Mouse (Mus musculus): ENCODE measurements around the gene Nat8l.
"Not testable (repeated sequence)": the region's sequence is repeated elsewhere in the genome, so short reads cannot be mapped to it uniquely, and the experiment has no call there.

Gene Nat8l

DNA sequence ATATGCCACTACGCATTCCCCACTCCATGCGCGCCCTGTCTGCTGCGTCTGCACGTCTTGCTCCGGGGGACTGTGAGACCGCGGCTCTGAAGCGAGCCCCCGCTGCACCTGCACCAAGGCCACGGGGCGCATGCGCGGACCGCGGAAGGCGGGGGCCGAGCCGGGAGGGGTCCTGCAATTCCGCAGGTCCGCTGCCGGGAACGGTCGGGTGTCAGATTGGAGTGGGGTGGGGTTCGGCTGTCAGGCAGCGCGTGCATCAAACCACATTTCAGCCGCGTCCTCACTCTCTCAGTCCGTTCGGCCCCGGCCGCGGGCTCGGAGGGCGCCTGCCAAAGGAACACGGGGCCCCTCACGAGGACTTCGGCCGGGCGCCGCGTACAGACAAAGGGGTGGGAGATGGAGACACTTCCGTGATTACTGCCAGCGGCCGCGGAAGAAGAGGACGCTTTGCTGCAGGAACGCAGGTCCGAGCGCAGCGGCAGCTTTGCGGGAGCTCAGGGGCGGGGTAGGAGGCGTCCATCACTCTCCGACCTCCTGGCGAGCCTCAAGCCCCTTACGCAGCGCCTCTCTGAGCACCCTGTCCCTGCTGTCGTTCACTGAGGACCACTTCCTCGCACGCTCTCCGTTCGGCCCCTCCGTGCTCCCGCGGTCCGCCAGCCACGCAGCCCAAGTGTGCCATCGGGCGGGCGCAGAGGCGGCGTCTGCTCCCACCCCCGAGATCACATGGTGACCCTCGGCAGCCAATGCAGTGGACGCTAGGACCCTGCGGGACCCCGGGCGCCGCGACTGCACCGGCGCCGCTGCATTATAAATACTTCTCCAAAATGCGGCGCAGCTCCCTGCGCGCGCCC lies at the start of gene Nat8l:
Nat8l (plus strand) TSS at position 142 of the 851 bp plus-strand sequence.
- DNase-seq (ENCODE audit: low read depth, low spot score) = peak; percentile 64

DNA sequence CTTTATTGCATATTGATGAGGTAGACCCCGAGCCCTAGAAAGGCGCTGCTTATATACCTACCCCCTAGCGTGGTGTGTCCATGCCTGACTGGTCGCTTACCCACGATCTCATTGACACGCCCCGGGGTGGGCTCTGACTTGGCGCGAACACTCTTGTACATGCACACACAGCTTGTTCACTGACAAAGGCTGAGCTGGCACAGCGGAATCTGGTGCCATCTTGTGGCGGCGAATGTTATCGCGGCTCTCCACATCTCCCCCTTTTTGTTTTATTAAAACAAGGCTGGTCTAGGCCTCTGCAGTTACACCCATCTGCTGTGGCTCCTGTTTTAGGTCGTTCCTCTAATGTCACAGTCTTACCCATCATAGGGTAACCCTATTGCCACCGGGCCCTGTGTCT lies 48.7 kb upstream of the Nat8l start:
- DNase-seq (ENCODE audit: low read depth, low spot score) = not testable (repeated sequence)

DNA sequence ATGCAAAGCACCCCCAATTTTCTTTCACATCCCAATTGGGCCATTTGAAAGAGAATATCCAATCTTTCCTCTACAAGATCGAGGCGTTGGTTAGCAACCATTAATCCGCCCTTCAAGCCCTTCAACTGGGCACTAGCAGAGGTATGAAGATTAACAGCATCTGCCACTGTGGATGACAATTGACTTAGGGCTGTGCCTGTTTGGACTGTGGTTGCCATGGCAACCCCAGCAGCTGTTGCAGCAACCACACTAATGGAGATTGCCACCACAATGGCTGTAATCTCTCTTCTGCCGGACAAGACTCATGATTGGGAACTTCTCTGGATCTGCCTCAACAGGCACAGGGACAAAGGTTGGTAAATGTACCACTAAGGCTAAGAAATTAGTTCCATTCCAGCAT lies 47.5 kb upstream of the Nat8l start:
- DNase-seq (ENCODE audit: low read depth, low spot score) = peak; percentile 30

DNA sequence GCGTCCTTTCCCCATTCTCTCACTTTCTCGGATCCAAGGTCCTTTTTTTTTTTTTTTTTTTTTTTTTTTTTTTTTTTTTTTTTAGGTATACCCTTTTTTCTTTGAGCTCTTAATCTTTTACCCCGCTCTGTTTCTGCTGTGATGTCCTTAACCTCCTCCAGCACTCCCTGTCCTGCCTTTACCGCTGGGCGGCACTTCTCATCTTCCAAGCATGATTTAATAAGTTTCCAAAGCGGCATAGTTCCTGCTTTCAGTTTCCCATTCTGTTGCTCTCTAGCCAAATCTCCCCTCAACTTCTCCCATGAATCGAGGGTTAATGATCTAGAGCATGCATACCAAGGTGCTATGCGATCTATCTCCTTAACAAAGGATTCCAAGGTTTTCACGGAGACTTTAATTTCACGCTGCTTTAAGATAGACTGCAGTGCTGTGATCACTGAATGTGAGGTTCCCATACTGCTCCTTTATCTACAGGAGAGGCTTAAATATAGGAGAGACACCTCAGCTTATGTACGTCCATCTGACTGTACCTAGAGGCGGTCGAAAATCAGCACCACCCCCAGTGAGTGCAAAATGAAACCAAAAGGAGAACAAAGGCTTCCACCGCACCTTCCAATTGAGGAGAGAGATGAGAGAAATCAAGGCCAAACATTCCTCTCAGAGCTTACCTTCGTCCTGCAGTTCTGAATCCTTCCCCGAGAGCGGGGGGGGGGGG lies 42.2 kb upstream of the Nat8l start:
- DNase-seq (ENCODE audit: low read depth, low spot score) = no peak

DNA sequence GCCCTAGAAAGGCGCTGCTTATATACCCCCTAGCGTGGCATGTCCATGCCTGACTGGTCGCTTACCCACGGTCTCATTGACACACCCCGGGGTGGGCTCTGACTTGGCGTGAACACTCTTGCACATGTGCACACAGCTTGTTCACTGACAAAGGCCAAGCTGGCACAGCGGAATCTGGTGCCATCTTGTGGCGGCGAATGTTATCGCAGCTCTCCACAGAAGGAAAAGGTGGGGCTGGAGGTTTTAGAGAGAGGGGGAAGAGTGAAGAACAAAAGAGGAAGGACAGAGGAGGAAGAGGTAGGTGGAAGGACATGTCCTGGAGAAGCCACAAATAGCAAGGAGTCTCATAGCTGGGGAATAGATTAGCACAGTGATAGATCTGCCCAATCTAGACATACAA lies 41.4 kb upstream of the Nat8l start:
- no peak for DNase-seq (ENCODE audit: low read depth, low spot score)

DNA sequence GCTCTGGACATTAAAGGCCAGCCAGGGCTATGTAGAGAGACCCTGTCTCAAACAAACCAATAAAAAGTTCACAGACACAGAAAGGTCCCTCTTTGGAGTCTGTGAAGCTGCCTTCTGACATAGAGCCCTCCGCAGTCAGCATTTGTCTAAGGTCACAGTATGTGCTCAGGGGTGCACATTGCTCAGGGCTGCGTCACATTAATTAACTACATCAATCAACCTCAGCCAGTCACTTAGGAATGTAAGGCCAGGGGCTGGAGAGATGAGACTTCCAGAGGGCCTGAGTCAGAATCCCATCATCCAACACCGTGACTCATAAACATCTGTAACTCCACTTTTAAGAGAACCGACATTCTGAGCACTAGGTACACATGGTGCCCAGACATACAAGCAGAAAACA lies 39.9 kb upstream of the Nat8l start:
- no peak for DNase-seq (ENCODE audit: low read depth, low spot score)

DNA sequence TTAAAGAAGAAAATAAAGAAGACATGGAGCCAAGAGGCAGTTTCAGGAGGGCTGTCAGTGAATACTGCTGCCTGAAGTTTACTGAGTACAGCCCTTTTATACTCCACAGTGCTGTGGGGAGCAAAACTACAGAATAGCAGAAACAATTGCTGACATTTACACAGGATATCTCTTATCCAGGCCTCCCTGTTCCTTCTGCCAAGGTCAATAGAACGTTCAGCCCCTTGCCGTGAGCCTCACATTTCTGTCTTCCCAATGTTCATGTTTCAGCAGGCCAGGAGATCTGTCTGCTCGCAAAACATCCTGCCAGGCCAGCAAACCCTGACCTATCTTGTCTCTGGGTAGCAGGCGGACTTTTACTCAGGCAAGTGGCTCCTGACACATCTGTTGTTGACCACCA lies 36.4 kb upstream of the Nat8l start:
- no peak for DNase-seq (ENCODE audit: low read depth, low spot score)

DNA sequence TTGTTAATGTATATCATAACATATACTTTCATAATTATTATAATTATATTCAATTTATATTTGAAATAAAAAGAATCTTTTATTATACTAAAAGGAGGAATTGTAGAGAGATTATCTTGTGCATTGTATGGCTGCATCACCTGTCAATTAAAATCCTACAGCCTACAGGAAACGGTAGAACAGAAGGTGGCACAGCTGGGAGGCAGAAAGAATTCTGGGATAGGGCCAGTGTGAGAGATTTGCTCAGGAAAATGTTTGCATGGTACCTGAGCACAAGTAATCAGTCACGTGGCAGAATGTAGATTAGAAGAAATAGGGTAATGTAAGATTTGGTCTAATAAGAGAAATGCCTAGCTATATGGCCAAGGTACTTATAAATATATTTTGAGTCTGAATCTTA lies 21.0 kb upstream of the Nat8l start:
- DNase-seq (ENCODE audit: low read depth, low spot score) = no peak

DNA sequence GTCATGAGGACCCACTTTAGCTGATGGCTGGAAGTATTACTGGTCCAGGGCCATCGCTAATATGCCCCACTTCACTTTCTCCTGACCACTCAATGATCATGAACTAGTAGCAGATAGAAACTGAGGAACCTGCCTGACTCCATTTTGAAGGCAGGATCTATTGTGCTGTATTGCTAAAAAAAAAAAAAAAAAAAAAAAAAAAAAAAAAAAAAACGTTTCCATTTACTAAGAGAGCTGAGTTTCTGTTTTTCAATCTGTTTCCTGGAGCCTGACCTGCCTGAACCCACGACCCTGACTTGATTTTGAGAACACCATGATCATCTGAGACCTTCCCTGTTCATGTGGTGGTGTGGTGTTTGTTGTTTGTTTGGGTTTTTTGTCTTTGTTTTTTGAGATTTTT lies 19.5 kb upstream of the Nat8l start:
- DNase-seq (ENCODE audit: low read depth, low spot score) = no peak

DNA sequence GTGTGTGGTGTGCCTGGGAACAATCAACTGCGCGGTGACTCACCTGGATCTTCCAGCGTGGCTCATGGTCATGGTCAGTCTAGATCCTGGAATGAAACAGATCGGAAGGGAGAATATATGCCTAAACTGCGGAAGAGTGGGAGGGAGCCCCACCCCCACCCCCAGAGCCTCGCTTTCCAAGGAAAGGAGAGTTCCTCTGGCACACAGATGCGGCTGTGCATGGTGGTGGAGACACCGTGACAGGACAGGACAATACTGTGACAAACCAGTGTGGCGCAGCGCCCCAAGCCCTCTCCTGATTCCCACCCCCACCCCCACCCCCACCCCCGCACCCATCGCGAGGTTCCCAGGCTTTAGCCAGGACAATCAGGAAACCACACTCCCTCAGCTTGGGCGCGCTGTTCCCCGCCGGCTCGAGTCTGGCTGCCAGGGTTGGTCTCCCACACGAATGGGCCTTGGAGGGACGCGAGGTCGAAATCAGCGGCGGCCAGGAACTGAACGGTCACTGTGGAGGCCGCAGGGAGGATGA lies 13.0 kb upstream of the Nat8l start:
- DNase-seq (ENCODE audit: low read depth, low spot score) = no peak

DNA sequence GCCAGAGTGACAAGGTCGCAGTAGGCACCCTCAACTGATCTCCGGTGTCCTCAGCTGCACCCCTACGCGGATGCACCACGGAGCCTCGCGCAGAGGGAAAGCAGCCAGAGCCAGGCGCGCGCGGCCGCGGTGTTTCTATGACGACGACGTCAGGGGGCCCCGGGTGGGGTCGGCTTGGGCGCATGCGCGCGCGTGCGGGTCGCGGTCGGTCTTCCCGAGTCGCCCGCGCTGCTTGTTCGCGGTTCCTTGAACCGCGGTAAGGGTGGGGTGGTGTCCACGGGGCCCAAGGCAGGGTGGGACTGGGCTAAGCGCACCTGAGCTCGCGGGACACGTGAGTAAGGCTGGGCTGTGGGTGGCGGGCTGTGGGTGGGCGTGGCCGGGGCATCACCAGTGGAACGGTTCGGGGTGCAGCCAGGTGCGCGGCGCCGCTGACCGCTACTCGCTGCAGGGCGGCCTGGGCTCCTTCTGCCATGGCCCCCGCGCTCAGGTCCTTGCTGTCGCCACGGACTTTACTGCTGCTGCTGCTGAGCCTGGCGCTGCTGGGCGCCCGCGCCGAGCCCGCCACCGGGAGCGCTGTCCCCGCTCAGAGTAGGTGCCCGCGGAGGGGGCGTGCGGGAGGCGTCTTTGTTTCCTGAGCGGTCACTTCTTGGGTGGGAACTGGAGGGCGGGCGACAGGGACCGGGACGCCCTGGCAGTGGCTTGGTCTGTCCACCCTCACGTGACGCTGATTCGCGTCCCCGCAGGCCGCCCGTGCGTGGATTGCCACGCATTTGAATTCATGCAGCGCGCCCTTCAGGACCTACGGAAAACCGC lies 12.3 kb upstream of the Nat8l start, which contains the start of gene Gm1673:
Gm1673 (plus strand) TSS at position 125 of the 813 bp plus-strand sequence.
- peak; percentile 75 for DNase-seq (ENCODE audit: low read depth, low spot score)

DNA sequence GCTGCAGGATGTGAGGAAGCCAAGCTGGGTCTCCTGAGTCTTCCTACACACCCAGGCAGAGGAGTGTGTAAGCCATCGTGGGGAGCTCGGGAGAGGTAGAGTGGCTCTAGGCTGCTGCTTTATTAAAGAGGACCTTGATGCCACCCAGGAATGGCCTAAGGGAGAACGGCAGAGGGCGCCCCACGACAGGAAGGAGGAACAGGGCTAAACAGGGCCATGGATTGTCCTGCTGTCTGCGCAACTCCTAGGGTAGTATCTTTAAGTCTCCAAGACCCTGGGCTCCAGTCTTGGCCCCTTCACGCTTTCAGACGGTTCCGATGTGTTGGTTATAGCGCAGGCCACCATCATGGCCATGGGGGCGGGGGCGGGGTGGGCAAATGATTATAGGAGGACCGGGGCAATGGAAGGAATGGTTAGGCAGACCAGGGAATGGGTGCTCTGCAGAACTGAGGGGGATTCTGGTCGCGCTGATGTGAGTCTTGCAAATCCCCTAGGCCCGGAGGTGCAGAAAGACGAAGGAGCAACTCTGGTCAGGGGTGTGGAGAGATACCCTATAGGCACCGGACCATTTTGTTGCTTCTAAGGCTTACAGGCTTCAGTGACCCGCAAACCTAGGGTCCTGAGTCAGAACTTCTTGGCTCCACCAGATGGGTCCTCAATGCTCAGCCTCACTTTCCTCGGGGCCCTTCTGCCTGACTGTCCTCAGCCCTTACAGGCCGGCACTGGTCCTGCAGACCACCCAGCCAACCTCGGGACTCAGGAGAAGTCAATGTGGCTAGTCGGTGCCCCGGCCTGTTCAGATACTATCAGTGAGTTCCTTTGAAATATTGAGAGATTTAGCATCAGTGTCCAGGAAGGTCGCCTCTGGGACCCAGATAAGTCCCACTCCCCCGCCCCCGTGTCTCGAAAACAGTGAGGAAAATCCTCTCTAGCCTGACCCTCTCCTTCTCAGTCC lies 836 bp upstream of the Nat8l start:
- DNase-seq (ENCODE audit: low read depth, low spot score) = no peak

DNA sequence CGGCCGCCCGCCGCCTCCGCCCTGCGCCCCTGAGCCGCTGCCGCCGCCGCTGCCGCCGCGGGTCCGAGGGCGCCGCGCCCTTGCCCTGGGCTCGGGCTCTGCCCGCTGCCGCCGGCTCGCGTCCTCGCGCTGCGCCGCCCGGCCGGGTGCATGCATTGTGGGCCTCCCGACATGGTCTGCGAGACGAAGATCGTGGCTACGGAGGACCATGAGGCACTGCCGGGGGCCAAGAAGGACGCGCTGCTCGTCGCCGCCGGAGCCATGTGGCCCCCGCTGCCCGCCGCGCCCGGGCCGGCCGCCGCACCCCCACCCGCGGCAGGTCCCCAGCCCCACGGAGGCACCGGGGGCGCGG lies 886 bp downstream of the Nat8l start:
- no peak for DNase-seq (ENCODE audit: low read depth, low spot score)

DNA sequence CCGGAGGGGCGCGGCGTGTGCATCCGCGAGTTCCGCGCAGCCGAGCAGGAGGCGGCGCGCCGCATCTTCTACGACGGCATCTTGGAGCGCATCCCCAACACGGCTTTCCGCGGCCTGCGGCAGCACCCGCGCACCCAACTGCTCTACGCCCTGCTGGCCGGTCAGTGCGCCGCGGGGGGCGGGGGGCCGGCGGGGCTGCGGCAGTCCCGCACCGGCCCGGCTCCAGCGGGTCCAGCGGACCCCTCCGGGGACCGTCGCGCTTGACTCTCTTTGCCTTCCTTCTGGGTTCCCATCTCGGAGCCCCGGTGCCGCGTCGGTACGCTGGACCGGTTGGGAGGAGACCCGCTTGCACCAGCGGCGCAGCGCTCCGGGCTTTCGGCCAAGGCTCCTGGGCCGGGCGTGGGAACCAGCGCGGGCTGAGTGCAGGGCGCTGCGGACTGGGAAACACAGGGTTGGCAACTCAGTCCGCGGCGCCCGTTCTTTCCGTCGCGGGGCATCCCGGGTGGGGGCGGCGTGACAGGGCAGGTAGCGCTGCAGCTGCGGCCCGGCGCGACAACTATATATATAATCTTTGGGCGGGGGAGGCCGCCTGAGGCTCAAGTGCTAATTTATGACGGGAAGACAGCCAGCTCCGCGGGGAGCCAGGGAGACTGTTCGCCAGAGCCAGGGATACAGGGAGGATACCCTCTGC lies 1.4 kb downstream of the Nat8l start:
- DNase-seq (ENCODE audit: low read depth, low spot score) = no peak

DNA sequence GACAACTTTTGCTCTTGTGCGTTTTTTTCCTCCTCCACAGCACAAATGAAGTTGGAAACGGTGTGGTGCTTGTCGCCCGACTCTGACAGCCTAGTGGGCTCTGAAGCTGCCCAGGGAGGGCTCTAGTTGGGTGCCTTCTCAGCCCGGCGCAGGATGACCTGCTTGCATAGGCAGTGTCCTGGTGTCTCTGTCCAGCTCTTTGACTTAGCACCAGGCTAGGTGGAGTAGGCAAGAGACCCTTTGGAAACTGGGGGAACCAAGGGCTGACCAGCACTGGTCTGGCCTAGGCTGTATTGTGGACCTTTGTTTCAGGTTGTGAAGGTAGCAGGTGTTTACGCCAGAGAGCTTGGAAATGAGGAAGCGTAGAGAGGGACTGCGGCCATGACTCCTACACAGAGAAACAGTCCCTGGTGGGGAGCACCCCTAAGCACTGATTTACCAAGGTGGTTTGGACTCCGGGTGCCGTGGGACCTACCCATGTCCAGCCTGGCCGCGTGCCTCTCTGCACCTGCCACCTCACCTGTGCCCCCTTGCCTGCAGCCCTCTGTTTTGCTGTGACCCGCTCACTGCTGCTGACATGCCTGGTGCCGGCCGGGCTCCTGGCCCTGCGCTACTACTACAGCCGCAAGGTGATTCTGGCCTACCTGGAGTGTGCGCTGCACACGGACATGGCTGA lies 2.2 kb downstream of the Nat8l start:
- no peak for DNase-seq (ENCODE audit: low read depth, low spot score)

DNA sequence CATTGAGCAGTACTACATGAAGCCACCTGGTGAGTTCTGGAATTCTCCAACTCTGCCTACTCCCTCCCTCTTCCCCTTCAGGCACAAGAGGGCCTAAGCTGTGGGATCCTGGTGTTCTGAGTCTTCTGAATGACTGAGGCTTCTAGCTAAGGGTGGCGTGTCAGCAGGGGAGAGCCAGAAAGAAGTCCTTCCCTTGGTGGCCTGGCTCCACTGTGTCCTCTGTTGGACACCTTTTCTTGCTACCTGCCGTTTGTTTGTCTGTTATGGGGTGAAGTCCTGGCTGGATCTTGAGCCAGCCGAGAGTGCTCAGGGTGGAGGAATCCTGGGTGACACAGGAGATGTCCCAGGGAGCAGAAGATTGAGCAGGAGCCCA lies 2.7 kb downstream of the Nat8l start:
- DNase-seq (ENCODE audit: low read depth, low spot score) = no peak

DNA sequence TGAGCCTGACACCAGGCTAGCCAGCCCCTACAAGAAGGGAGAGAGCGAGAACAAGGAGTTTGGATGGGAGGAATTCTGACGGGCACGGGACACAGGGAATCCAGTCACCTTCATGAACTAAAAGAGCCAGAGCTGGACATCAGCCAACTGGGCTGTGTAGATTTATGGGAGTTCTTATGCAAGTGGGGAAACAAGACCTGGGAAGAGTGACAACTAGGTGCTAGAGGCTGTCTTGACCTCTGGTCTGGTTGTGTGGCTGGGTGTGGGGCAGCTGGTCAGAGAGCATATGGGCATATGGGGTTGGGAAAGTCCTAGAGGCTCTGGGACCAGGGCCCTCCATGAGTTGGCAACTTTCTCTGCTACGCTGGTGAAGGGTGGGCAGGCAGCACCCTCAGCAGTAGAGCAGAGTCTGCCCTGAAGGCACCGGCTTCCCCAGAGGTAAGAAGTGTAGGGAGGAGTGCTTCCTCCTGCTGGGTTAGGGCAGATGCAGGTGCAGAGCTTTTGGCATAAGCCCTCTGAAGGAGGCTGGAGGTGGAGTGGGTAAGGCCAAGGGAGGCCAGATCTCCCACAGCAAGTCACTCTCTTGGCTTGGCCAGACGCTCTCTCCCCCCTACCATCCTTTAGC lies 3.8 kb downstream of the Nat8l start:
- no peak for DNase-seq (ENCODE audit: low read depth, low spot score)

DNA sequence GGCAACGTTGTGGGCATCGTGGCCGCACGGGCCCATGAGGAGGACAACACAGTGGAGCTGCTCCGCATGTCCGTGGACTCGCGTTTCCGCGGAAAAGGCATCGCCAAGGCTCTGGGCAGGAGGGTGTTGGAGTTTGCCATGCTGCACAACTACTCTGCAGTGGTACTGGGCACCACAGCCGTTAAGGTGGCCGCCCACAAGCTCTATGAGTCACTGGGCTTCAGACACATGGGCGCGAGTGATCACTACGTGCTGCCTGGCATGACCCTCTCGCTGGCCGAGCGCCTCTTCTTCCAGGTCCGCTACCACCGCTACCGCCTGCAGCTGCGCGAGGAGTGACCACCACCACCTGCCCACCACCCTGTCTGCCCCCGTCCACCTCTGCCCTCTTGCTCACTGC lies 5.0 kb downstream of the Nat8l start:
- DNase-seq (ENCODE audit: low read depth, low spot score) = no peak

DNA sequence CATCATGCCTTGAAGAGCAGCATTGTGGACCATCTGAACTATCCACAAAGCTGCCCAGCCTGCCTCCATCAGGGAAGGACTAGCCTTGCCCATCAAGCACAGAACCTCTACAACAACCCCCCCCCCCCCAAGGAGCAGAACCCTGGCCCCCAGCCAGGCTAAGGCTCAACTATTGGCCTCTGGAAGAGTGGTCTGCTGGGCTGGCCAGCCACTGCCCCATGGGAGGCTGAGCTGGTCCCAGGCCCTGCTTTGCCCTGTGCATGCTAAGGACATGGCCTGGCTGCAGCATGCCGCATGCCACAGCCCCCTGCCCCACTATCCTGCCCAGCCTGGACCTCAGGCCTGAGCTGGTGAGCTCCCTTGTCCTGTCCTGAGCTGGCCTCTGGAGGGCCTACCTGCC lies 5.6 kb downstream of the Nat8l start:
- no peak for DNase-seq (ENCODE audit: low read depth, low spot score)
